Mouse (Mus musculus) lung, adult 2 months (tissue): ENCODE measurements at regions not wholly inside any gene's neighbourhood (a gene's known extent, or its start where the extent isn't known, plus 50 kb on each side); places are given as distances from the start of the nearest gene placed in this dataset.

ENCODE experiments used
- CTCF ChIP-seq: fragments of 200-500 bp; IDR thresholded peaks from 2 replicates; pipeline ENCODE4 v1.5.1; 2011; ENCODE audit warnings: mild to moderate bottlenecking, low read length, control low read depth; ENCODE audit not compliant: insufficient read depth
- POLR2A ChIP-seq: fragments of 200-500 bp; IDR thresholded peaks from 2 replicates; pipeline ENCODE4 v1.6.1; 2011; ENCODE audit warnings: low read depth, mild to moderate bottlenecking, control low read depth, low read length, borderline replicate concordance; ENCODE audit errors: extremely low read depth

DNA sequence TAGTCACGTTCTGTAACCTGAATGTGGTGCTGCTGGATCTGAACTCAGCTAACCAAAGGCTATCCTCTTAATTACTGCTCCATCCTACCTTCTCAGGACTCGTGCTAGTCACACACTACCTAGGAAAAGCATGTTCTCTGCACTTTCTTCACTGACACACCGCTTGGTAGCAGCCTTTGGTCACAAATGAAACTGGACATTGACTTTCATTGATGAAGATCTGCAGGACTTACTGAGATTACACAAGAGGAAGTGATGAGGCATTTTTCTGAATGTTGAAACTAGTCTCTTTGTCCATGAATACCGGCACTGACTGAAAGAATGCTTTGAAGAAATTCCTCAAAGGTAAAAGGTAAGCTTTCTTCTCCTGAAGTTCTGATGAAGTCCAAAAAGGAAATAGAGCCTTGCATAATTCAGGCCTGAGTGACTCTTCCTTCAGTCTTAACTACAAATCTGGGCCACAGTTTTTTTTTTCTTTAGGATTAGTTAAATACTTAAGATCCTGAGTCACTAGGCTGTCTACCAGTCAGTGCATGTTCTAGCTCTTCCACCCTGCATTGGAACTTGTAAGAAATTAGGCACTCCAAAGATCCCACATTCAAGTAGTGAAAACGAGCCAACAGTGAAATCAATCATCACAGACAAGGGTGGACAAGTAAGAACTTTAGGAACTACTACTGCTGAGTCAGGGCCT, 531.0 kb upstream of the A1bg start:
- no peak for TF ChIP-seq CTCF
- TF ChIP-seq POLR2A = no peak
